Mouse (Mus musculus): ENCODE measurements around the gene Sppl2c. TPM values are rescaled to one million over a fixed set of nuclear protein-coding genes. Genes with fewer than 3 reads are reported as not detected.

Sppl2c gene
- polyA plus RNA-seq, 1 experiment from 2014 or later, result not detected

Other genes starting within 250 kb of the Sppl2c start
- gene Nsf, start 232.3 kb upstream of the Sppl2c start, polyA plus RNA-seq (2015; fragmentation: Nextera tagmentation; extraction: Ambion mirVana), result 47.0 and 51.4 TPM in 2 replicates
- gene Arf2, start 219.6 kb upstream of the Sppl2c start, polyA plus RNA-seq (2015; fragmentation: Nextera tagmentation; extraction: Ambion mirVana), result 64.5 and 65.3 TPM in 2 replicates
- 0.21 and 0.34 TPM in 2 replicates for gene Crhr1, start 53.5 kb upstream of the Sppl2c start, polyA plus RNA-seq (2015; fragmentation: Nextera tagmentation; extraction: Ambion mirVana)
- 6.7 and 10.5 TPM in 2 replicates for gene Mapt, start 45.1 kb downstream of the Sppl2c start, polyA plus RNA-seq (2015; fragmentation: Nextera tagmentation; extraction: Ambion mirVana)

Data from embryonic facial prominence, embryonic 15.5 days (tissue).